Mouse (Mus musculus): ENCODE measurements around the gene Lect2.

DNA sequence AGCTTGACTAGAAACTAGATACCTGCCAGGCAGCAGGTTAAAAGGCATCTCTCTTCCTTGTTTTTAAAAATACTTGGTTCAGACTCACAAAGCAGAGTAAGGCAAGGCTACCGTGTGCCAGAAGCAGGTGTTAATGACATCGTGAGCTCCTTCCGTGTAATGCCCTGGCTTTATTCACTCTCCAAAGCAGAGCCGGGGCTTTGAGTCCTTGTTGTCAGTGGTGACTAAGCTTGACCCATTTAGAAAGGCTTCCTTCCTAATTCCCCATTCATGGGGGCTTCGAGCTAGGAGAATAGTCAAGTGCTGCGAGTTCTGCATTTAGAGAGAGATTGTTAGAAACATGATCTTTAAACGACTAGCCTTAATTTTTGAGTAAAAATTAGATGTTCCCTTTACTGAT, 31.5 kb downstream of the Lect2 start:
- TF ChIP-seq CTCF (IDR thresholded peaks at IDR 0.05; ENCODE audit: low read depth) (no peak), EP300 (optimal IDR thresholded peaks at IDR 0.05) (no peak)

All from stomach, postnatal 0 days (tissue).